Mouse (Mus musculus) bone marrow, adult 2 months (tissue): ENCODE measurements around the gene Mnt.

ENCODE experiments used
- CTCF ChIP-seq: fragments of 200-500 bp; IDR thresholded peaks from 2 replicates; pipeline ENCODE4 v1.5.1; 2011; ENCODE audit warnings: low read length, control low read depth; ENCODE audit not compliant: control insufficient read depth, insufficient read depth
- POLR2A ChIP-seq: fragments of 200-500 bp; IDR thresholded peaks from 2 replicates; pipeline ENCODE4 v1.6.1; 2011; ENCODE audit warnings: low read depth, mild to moderate bottlenecking, control low read depth, low read length, borderline replicate concordance; ENCODE audit not compliant: control insufficient read depth

DNA sequence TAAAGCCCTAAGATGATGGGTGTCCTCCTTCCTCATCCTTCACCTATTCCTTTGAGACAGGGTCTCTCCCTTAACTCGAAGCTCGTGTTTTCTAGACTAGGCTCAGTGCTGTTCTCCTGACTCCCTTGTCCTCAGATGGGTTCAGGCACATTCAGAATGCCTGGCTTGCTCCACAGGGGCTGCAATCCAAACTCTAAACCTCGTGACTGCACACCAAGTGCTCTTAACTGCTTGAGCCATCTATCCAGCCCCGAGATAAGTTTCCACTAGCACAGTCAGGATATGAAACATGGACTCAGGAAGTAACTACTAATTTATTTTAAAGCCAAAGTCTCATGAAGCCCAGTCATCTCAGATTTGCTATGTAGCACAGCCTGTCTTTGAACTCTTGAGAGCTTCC, 39.8 kb downstream of the Mnt start:
- TF ChIP-seq POLR2A (no peak), CTCF (no peak)
